8 mouse cellular contexts compared by ENCODE assay signal in genomic region chr13:49172971-49173596, GRCm38 (mm10). TPM values are rescaled to one million over a fixed set of nuclear protein-coding genes. Genes with fewer than 3 reads are reported as not detected.
DNase-seq lines count a peak whose midpoint lies in the region; ATAC-seq lines count a peak whose summit lies in the region.

No protein-coding gene starts in this region.

- ATAC-seq in activated CD4-positive, CD25-positive, alpha-beta regulatory T cell, adult 4 months: peak; percentile 65
- peak; percentile 93 for ATAC-seq in common myeloid progenitor, adult 5-6 weeks (replicated peaks; ENCODE audit: low read depth, poor library complexity, severe bottlenecking)

- H3K4me1 ChIP-seq in megakaryocyte, embryonic 14.5 days: peaks cover 60% of the 10 kb centered on the region

- DNase-seq in gastrocnemius, adult 8-10 months (ENCODE audit: low spot score in 2 of 2): peak; percentile 78
- DNase-seq in hindlimb bud, embryonic 11.5 days (ENCODE audit: extremely low spot score, low read depth, low spot score): peak; percentile 74
- DNase-seq in left cerebral cortex, adult 8-10 months (ENCODE audit: low spot score in 2 of 2): peak; percentile 68 to 89
- peak; percentile 90 for DNase-seq in right cerebral cortex, adult 2 months (ENCODE audit: low spot score in 2 of 2)
- DNase-seq in urinary bladder, postnatal 10 days (ENCODE audit: low spot score): peak; percentile 84

- peak overlapping the region; percentile 28 for H3K4me3 ChIP-seq in megakaryocyte, embryonic 14.5 days (replicated peaks)

- H3K27me3 ChIP-seq in megakaryocyte, embryonic 14.5 days (replicated peaks): peaks cover 13% of the 10 kb centered on the region

- no peaks in the 10 kb centered on the region for H3K36me3 ChIP-seq in megakaryocyte, embryonic 14.5 days (replicated peaks; ENCODE audit: low read length)

- no peaks in the 10 kb centered on the region for H3K9me3 ChIP-seq in megakaryocyte, embryonic 14.5 days

RNA-seq across cellular contexts. Expression of gene Ninj1, which starts 14.2 kb away (rescaled TPM):
- polyA plus RNA-seq in activated CD4-positive, CD25-positive, alpha-beta regulatory T cell, adult 4 months (2017; shearing (Covaris generic)): 10 to 100 TPM; 30.1 to 36.9 TPM
- 29.3 and 42.7 TPM in 2 replicates for total RNA-seq in common myeloid progenitor, adult 5-6 weeks (2017)
- 10 to 100 TPM; 15.4 to 22.5 (median 19.0) TPM for total RNA-seq in gastrocnemius, adult 8-10 months (2022)
- total RNA-seq in left cerebral cortex, adult 8-10 months (2022): 10 to 100 TPM; 20.1 to 21.3 (median 21.0) TPM
- polyA plus RNA-seq in megakaryocyte, embryonic 14.5 days (2012; ENCODE audit: insufficient read depth, low replicate concordance): 422 and 866 TPM in 2 replicates

RNA-seq across cellular contexts. Expression of gene Wnk2, which starts 25.3 kb away (rescaled TPM):
- polyA plus RNA-seq in activated CD4-positive, CD25-positive, alpha-beta regulatory T cell, adult 4 months (2017; shearing (Covaris generic)): not detected
- not detected in 2 replicates for total RNA-seq in common myeloid progenitor, adult 5-6 weeks (2017)
- 10 to 100 TPM; 81.6 to 86.2 (median 81.9) TPM for total RNA-seq in gastrocnemius, adult 8-10 months (2022)
- total RNA-seq in left cerebral cortex, adult 8-10 months (2022): 100 to 1,000 TPM; 115 to 126 (median 123) TPM
- 0.02 and 0.35 TPM in 2 replicates for polyA plus RNA-seq in megakaryocyte, embryonic 14.5 days (2012; ENCODE audit: insufficient read depth, low replicate concordance)

RNA-seq across cellular contexts. Expression of gene Card19, which starts 42.8 kb away (rescaled TPM):
- polyA plus RNA-seq in activated CD4-positive, CD25-positive, alpha-beta regulatory T cell, adult 4 months (2017; shearing (Covaris generic)): 10 to 100 TPM; 56.9 to 66.6 TPM
- 11.0 and 19.1 TPM in 2 replicates for total RNA-seq in common myeloid progenitor, adult 5-6 weeks (2017)
- total RNA-seq in gastrocnemius, adult 8-10 months (2022): 100 to 1,000 TPM; 121 to 134 (median 131) TPM
- total RNA-seq in left cerebral cortex, adult 8-10 months (2022): 10 to 100 TPM; 10.7 to 18.4 (median 13.6) TPM
- polyA plus RNA-seq in megakaryocyte, embryonic 14.5 days (2012; ENCODE audit: insufficient read depth, low replicate concordance): 534 and 845 TPM in 2 replicates

Comparison
In these comparisons a context has a peak if more than half of its experiments do, and no peak if none do; other contexts are left out.
1. Peak in every context shown above with its lines: DNase-seq, ATAC-seq and H3K4me3 ChIP-seq.
2. RNA of gene Wnk2, which starts 25.3 kb away (total RNA-seq): 115 to 126 TPM in left cerebral cortex, adult 8-10 months and 81.6 to 86.2 TPM in gastrocnemius, adult 8-10 months; not detected in common myeloid progenitor, adult 5-6 weeks; every median in the first group is over 10 times any median in the second.